Mouse (Mus musculus) cerebellum, postnatal 4 days (tissue): Measurements from ENCODE around the gene Cfap65.
A peak's percentile ranks its signal among the peaks of the same experiment; 100 is the strongest.

ENCODE experiments used
- DNase-seq, 2 experiments: peaks; one replicate each; pipeline ENCODE4 v3.0.0; 2022; ENCODE audit warnings: low spot score in 2 of 2, mixed read lengths in 1 of 2

The Cfap65 gene

GRCm38 (mm10) chr1:74939762-74940161 is 4.4 kb upstream of the Cfap65 start:
- no peak for DNase-seq

- DNase-seq, result no peak
Observed at GRCm38 (mm10) chr1:74936221-74936830, 927 bp upstream of the Cfap65 start.

- DNase-seq, result no peak
Observed at GRCm38 (mm10) chr1:74927621-74928296, 7.6 kb downstream of the Cfap65 start.

GRCm38 (mm10) chr1:74926721-74927120 is 8.7 kb downstream of the Cfap65 start:
- no peak for DNase-seq

GRCm38 (mm10) chr1:74924464-74924863 is 10.9 kb downstream of the Cfap65 start:
- no peak for DNase-seq

GRCm38 (mm10) chr1:74915706-74916105 is 19.7 kb downstream of the Cfap65 start:
- DNase-seq, result no peak

GRCm38 (mm10) chr1:74902191-74902590 is 33.2 kb downstream of the Cfap65 start:
- DNase-seq, result no peak

GRCm38 (mm10) chr1:74901686-74902085 is 33.7 kb downstream of the Cfap65 start:
- peak in 1 of 2 experiments; percentile 69 for DNase-seq

- peak in 1 of 2 experiments; percentile 29 for DNase-seq
Observed at GRCm38 (mm10) chr1:74900341-74901285, 34.8 kb downstream of the Cfap65 start.

- DNase-seq, result no peak
Observed at GRCm38 (mm10) chr1:74898656-74899431, 36.6 kb downstream of the Cfap65 start.

- no peak for DNase-seq
Observed at GRCm38 (mm10) chr1:74897976-74898375, 37.4 kb downstream of the Cfap65 start.

GRCm38 (mm10) chr1:74894966-74895365 is 40.4 kb downstream of the Cfap65 start:
- DNase-seq, result peak; percentile 55 to 75

GRCm38 (mm10) chr1:74893134-74893855 is 42.1 kb downstream of the Cfap65 start, which contains the start of gene Cryba2:
Cryba2 (minus strand) TSS chr1:74893143.
- peak; percentile 48 to 75 for DNase-seq

GRCm38 (mm10) chr1:74892351-74893133 is 42.9 kb downstream of the Cfap65 start:
- DNase-seq, result no peak

- DNase-seq, result no peak
Observed at GRCm38 (mm10) chr1:74891513-74891912, 43.9 kb downstream of the Cfap65 start.

GRCm38 (mm10) chr1:74885369-74886042 is 49.9 kb downstream of the Cfap65 start, which contains the start of gene Fev:
Fev (minus strand) TSS chr1:74885419.
- DNase-seq, result no peak

GRCm38 (mm10) chr1:74884196-74885141 is 50.9 kb downstream of the Cfap65 start:
- DNase-seq, result no peak

- no peak for DNase-seq
Observed at GRCm38 (mm10) chr1:74883441-74883840, 52.0 kb downstream of the Cfap65 start.
